In the genomic region with DNA sequence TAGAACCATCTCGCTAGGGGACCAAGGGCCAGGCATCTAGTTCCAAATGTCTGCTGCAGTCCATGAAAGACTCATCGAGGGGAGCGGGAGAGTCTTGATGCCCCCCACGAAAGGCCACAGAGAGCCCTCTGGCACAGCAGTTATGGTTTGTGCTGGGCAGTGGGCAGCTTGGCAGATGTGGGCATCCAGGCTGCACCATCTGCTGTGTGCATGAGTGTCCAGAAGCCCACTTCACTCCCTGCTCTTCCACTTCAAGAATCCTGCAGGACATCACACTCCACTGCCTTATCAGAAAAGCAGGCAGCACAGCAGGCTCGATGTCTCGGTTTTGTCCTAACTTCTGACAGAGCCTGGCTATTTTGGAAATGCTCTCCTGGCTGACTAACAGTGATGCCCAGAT, we compare ENCODE assay signal across 26 mouse cellular contexts.
"Had no signal": no experiment of that assay in that cellular context is flagged by ENCODE, and none has a peak within 500 bp of the region (broad histone marks: within the 10 kb centered on the region; RNA-seq: fewer than 3 reads in every experiment).

No protein-coding gene starts in this region.

- H3K4me2 ChIP-seq: embryonic facial prominence, embryonic 12.5 days; embryonic facial prominence, embryonic 13.5 days; embryonic facial prominence, embryonic 15.5 days; forebrain, embryonic 13.5 days; forebrain, embryonic 15.5 days had no signal

- H3K4me3 ChIP-seq: embryonic facial prominence, embryonic 10.5 days; embryonic facial prominence, embryonic 12.5 days; embryonic facial prominence, embryonic 13.5 days; embryonic facial prominence, embryonic 15.5 days; erythroblast, embryonic 14.5 days; forebrain, embryonic 10.5 days; forebrain, embryonic 13.5 days; forebrain, embryonic 15.5 days; gastrocnemius, adult 2 months; heart, adult 2 months had no signal

- H3K9me3 ChIP-seq: embryonic facial prominence, embryonic 10.5 days; embryonic facial prominence, embryonic 12.5 days; embryonic facial prominence, embryonic 13.5 days; embryonic facial prominence, embryonic 15.5 days; forebrain, embryonic 10.5 days; forebrain, embryonic 13.5 days; forebrain, embryonic 15.5 days had no signal

- H3K36me3 ChIP-seq: embryonic facial prominence, embryonic 10.5 days; embryonic facial prominence, embryonic 12.5 days; embryonic facial prominence, embryonic 13.5 days; embryonic facial prominence, embryonic 15.5 days; forebrain, embryonic 10.5 days; forebrain, embryonic 15.5 days had no signal

- ATAC-seq: forebrain, embryonic 13.5 days; forebrain, embryonic 14.5 days; forebrain, embryonic 15.5 days; forebrain, embryonic 16.5 days; forebrain, postnatal 0 days had no signal

- H3K9ac ChIP-seq: embryonic facial prominence, embryonic 12.5 days; embryonic facial prominence, embryonic 13.5 days; embryonic facial prominence, embryonic 15.5 days; forebrain, embryonic 13.5 days; forebrain, embryonic 15.5 days; forebrain, postnatal 0 days had no signal

- H3K27me3 ChIP-seq: embryonic facial prominence, embryonic 12.5 days; embryonic facial prominence, embryonic 13.5 days; embryonic facial prominence, embryonic 15.5 days; forebrain, embryonic 13.5 days; forebrain, embryonic 15.5 days had no signal

- DNase-seq: cerebellum, adult 18-20 months; cerebellum, adult 2 months; cerebellum, adult 8-10 months; cerebellum, adult 9-10 months; cerebellum, adult 9-11 months; cerebellum, postnatal 36 days; embryo, embryonic 11 days; forebrain, postnatal 0 days; gastrocnemius, adult 2 months; gastrocnemius, postnatal 10 days; gastrocnemius, postnatal 14 days; gastrocnemius, postnatal 25 days; gastrocnemius, postnatal 36 days; heart, adult 11 months; heart, adult 18-20 months; heart, adult 2 months had no signal

- H3K4me1 ChIP-seq: embryonic facial prominence, embryonic 10.5 days; embryonic facial prominence, embryonic 12.5 days; embryonic facial prominence, embryonic 13.5 days; forebrain, embryonic 10.5 days had no signal

- H3K27ac ChIP-seq: embryonic facial prominence, embryonic 10.5 days; embryonic facial prominence, embryonic 12.5 days; embryonic facial prominence, embryonic 13.5 days; embryonic facial prominence, embryonic 15.5 days; forebrain, embryonic 10.5 days; forebrain, embryonic 13.5 days; forebrain, embryonic 15.5 days; gastrocnemius, adult 2 months; heart, adult 2 months had no signal
